Mouse (Mus musculus): ENCODE data around the gene 2310057M21Rik. TPM values are rescaled to one million over a fixed set of nuclear protein-coding genes. Genes with fewer than 3 reads are reported as not detected.

Gene 2310057M21Rik
- polyA plus RNA-seq, 1 experiment from 2014 or later: 21.3 TPM

DNA sequence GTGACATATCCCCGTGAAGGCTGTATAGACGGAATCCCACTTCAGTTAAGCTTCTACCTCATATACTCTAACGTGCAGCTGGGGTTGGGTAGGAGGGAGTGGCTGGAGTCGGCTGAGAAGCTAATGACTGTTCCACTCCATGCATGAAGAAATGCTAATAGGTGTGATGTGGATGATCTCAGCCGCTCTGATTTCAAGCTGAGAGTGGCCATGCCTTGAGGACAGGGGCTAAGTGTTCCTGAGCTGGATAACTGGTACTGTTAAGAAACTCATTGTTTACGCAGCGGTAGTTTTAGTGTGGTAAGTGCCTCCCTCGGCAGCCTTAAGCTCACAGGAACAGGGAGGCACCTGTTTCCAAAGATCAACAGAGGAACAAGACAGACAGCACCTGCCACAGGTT is 59.2 kb downstream of the 2310057M21Rik start:
- Histone ChIP-seq H3K4me2 (ENCODE audit: low read depth, low read length, severe bottlenecking) (no peak overlapping the region), H3K9ac (ENCODE audit: low read length) (no peak overlapping the region), H3K27ac (ENCODE audit: low read depth, low read length) (no peak overlapping the region), H3K4me3 (ENCODE audit: low read depth, low read length) (no peak overlapping the region), H3K4me1 (replicated peaks; ENCODE audit: control insufficient read depth, insufficient read depth, low read length) (no peaks in the 10 kb centered on the region), H3K36me3 (ENCODE audit: control insufficient read depth, insufficient read depth, low read length) (no peaks in the 10 kb centered on the region), H3K9me3 (ENCODE audit: control insufficient read depth, low read length) (no peaks in the 10 kb centered on the region), H3K27me3 (ENCODE audit: control insufficient read depth, insufficient read depth, low read length) (no peaks in the 10 kb centered on the region)
- no peak for DNase-seq (ENCODE audit: low spot score)
- WGBS: 83% methylated on average over 8 of the region's 8 CpGs
- no peak for ATAC-seq (replicated peaks; ENCODE audit: low FRiP score)

DNA sequence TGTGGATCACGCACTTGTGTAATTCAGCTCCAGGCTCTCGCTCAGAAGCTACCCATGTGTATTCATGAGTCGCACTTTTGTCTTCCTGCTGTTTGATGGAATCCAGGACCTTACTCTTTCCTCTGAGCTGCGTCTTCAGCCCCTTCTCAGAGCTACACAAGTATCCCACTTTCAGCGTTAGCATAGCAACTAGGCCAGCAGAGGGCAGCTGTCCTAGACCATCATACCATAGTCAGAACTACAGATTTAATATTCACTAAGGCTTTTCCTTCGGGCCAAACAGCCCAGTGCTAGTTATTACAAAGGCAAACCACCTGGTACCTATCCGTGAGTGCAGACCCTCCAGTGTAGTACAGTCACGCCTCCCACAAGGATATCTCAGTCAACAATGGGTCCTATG is 65.4 kb downstream of the 2310057M21Rik start:
- Histone ChIP-seq H3K4me2 (ENCODE audit: low read depth, low read length, severe bottlenecking) (no peak overlapping the region), H3K4me3 (ENCODE audit: low read depth, low read length) (no peak overlapping the region), H3K27me3 (ENCODE audit: control insufficient read depth, insufficient read depth, low read length) (no peaks in the 10 kb centered on the region), H3K9me3 (ENCODE audit: control insufficient read depth, low read length) (no peaks in the 10 kb centered on the region), H3K4me1 (replicated peaks; ENCODE audit: control insufficient read depth, insufficient read depth, low read length) (no peaks in the 10 kb centered on the region), H3K36me3 (ENCODE audit: control insufficient read depth, insufficient read depth, low read length) (no peaks in the 10 kb centered on the region), H3K9ac (ENCODE audit: low read length) (no peak overlapping the region), H3K27ac (ENCODE audit: low read depth, low read length) (no peak overlapping the region)
- ATAC-seq (replicated peaks; ENCODE audit: low FRiP score) (no peak), DNase-seq (ENCODE audit: low spot score) (no peak)
- 82% methylated on average over 8 of the region's 8 CpGs for WGBS

Other genes starting within 250 kb of the 2310057M21Rik start
- not detected in 2 replicates for gene 4933402N03Rik, start 216.4 kb downstream of the 2310057M21Rik start, polyA plus RNA-seq (2014; fragmentation: Nextera tagmentation; extraction: Ambion mirVana)
- gene 5430419D17Rik, start 188.4 kb downstream of the 2310057M21Rik start, polyA plus RNA-seq (2014; fragmentation: Nextera tagmentation; extraction: Ambion mirVana): not detected in 2 replicates
- not detected in 2 replicates for gene Cuzd1, start 40.5 kb downstream of the 2310057M21Rik start, polyA plus RNA-seq (2014; fragmentation: Nextera tagmentation; extraction: Ambion mirVana)
- gene Fam24b, start 33.2 kb downstream of the 2310057M21Rik start, polyA plus RNA-seq (2014; fragmentation: Nextera tagmentation; extraction: Ambion mirVana): not detected in 2 replicates
- not detected in 2 replicates for gene Fam24a, start 28.9 kb downstream of the 2310057M21Rik start, polyA plus RNA-seq (2014; fragmentation: Nextera tagmentation; extraction: Ambion mirVana)
- 54.4 and 57.3 TPM in 2 replicates for gene Pstk, start 8.4 kb upstream of the 2310057M21Rik start, polyA plus RNA-seq (2014; fragmentation: Nextera tagmentation; extraction: Ambion mirVana)
- gene Ikzf5, start 47.8 kb upstream of the 2310057M21Rik start, polyA plus RNA-seq (2014; fragmentation: Nextera tagmentation; extraction: Ambion mirVana): 24.3 and 24.7 TPM in 2 replicates
- gene Acadsb, start 47.8 kb upstream of the 2310057M21Rik start, polyA plus RNA-seq (2014; fragmentation: Nextera tagmentation; extraction: Ambion mirVana): 74.1 and 74.6 TPM in 2 replicates
- gene Hmx3, start 180.1 kb upstream of the 2310057M21Rik start, polyA plus RNA-seq (2014; fragmentation: Nextera tagmentation; extraction: Ambion mirVana): 0.29 and 0.31 TPM in 2 replicates
- gene Hmx2, start 186.0 kb upstream of the 2310057M21Rik start, polyA plus RNA-seq (2014; fragmentation: Nextera tagmentation; extraction: Ambion mirVana): 0.61 and 0.68 TPM in 2 replicates
- gene Bub3, start 197.5 kb upstream of the 2310057M21Rik start, polyA plus RNA-seq (2014; fragmentation: Nextera tagmentation; extraction: Ambion mirVana): 256 and 281 TPM in 2 replicates